Mouse (Mus musculus): ENCODE measurements around the gene Dhx33. TPM values are rescaled to one million over a fixed set of nuclear protein-coding genes. Genes with fewer than 3 reads are reported as not detected.

Dhx33 gene
- polyA plus RNA-seq, 1 experiment from 2014 or later, result 17.3 TPM

DNA sequence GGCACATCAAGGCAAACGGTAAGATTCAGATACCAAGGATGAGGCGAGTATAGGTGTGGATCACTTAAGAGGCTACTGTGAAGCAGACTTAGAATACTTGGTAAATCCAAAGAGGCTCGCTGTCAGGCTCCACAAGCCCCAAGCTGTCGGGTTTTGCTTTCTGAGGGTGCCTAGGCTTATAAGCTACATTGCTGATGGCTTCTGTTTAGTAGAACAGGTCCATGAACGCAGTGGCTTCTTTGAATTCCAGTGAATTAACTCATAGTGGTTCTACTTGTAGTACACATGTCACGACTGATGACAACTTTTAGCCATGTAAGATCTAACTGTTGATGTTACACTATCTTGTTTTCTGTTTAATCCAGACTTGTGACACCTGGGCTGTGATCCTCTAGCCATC lies 26.9 kb downstream of the Dhx33 start:
- H3K27me3 ChIP-seq (replicated peaks), result no peaks in the 10 kb centered on the region
- ATAC-seq (ENCODE audit: low FRiP score, low read depth), result no peak
- no peak overlapping the region for H3K4me3 ChIP-seq
- 88% methylated on average over 6 of the region's 6 CpGs for WGBS
- H3K9ac ChIP-seq, result no peak overlapping the region
- H3K36me3 ChIP-seq, result peaks cover 79% of the 10 kb centered on the region
- no peaks in the 10 kb centered on the region for H3K9me3 ChIP-seq
- H3K4me2 ChIP-seq (replicated peaks), result no peak overlapping the region
- no peak overlapping the region for H3K27ac ChIP-seq
- H3K4me1 ChIP-seq, result peaks cover 13% of the 10 kb centered on the region; the same call in 1 of the 2 replicates

- Histone ChIP-seq H3K27ac (no peak overlapping the region), H3K36me3 (peaks cover 68% of the 10 kb centered on the region), H3K9ac (no peak overlapping the region), H3K4me2 (replicated peaks) (no peak overlapping the region), H3K4me1 (peaks cover 5% of the 10 kb centered on the region; the same call in 1 of the 2 replicates), H3K4me3 (no peak overlapping the region), H3K9me3 (no peaks in the 10 kb centered on the region), H3K27me3 (replicated peaks) (no peaks in the 10 kb centered on the region)
- no peak for ATAC-seq (ENCODE audit: low FRiP score, low read depth)
- 89% methylated on average over 2 of the region's 2 CpGs for WGBS
Measured at GRCm38 (mm10) chr11:70975193-70975592, 29.0 kb downstream of the Dhx33 start.

DNA sequence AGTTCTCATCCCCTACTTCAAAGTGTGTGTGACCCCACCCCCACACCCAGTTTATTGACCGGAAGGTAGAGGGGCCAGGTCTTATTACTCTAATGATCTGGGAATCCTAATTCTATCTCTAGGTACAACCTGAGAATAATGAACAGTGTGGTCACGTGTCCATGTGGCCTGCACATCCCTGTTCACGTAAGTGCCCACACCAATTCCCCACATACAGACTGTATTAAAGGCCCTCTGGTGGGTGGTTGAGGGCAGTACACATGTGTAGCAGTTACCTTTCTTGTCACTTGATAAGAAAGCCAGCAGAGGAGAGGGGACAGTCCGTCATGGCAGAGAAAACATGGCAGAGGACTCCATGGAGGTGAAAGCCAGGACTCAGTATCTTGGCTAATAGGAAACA lies 30.3 kb downstream of the Dhx33 start:
- Histone ChIP-seq H3K9ac (no peak overlapping the region), H3K27me3 (replicated peaks) (no peaks in the 10 kb centered on the region), H3K9me3 (no peaks in the 10 kb centered on the region), H3K4me1 (peaks cover 5% of the 10 kb centered on the region; the same call in 1 of the 2 replicates), H3K4me2 (replicated peaks) (no peak overlapping the region), H3K27ac (no peak overlapping the region), H3K4me3 (no peak overlapping the region), H3K36me3 (peaks cover 56% of the 10 kb centered on the region)
- WGBS, result 78% methylated on average over 4 of the region's 4 CpGs
- no peak for ATAC-seq (ENCODE audit: low FRiP score, low read depth)

DNA sequence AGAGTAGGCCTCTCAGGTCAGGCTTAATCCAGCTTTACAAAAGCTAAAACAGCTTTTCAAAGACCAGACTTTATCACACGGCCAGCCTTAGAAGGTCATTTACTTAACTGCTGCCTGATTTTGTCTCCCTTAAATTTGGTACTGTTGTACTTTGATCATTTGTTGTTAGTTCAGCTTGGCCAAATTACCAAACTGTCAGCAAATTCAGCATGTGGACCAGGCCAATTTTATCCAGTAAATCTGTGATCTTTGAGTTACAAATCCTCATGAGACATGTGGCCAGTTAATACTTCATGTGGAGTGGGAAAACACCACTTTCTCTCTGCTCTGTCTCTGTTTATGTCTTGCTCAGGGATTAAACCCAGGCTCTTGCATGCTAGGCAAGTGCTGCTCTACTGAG lies 31.7 kb downstream of the Dhx33 start:
- H3K9ac ChIP-seq, result no peak overlapping the region
- 79% methylated on average over 1 of the region's 1 CpGs for WGBS
- H3K4me2 ChIP-seq (replicated peaks), result no peak overlapping the region
- no peak overlapping the region for H3K4me3 ChIP-seq
- H3K27me3 ChIP-seq (replicated peaks), result no peaks in the 10 kb centered on the region
- H3K9me3 ChIP-seq, result no peaks in the 10 kb centered on the region
- ATAC-seq (ENCODE audit: low FRiP score, low read depth), result no peak
- H3K27ac ChIP-seq, result no peak overlapping the region
- peaks cover 12% of the 10 kb centered on the region for H3K4me1 ChIP-seq
- H3K36me3 ChIP-seq, result peaks cover 42% of the 10 kb centered on the region

DNA sequence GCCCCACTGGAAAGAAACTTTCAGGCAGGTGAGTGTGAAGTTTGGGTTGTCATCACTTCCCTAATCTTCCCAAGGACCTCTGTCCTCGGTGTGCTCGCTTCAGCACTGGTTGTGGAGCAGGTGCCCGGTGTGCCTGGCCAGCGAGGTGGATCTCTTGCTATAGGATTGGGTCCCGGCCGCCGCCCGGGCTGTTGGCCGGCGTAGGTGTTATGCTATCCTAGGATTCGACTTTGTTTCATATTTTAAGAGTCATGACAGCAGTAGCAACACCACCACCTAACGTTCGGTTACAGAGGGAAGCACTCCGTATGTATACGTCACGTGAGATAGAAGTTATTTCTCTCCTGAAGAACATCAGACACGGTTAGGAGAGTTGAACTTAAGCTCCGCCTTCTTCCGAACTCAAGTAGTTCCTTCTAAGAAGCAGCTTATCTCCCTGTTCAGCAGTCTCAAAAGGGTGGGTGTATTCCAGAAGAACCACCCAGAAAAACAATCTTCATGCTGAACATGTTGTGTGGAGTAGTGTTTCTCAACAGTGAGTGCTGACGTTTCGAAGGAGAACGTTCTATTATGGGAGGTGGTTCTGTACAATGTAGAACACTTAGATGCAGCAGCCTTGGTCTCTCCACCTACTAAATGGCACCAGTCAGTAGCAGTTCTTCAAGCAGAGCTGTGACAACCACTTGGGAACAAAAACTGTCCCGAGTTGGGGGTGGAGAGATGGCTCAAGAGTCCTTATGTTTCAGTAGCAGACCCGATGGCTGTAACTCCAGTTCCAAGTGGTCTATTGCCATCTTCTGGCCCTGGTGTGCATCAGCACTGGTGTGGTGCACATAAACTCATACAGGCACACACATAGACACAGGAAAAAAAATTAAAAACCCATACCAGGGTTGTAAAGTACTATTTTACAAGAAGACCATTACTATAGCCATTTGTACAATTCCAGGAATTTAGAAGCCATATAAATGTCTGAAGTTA lies 33.4 kb downstream of the Dhx33 start:
- Histone ChIP-seq H3K4me3 (peak overlapping the region; percentile 82), H3K9me3 (no peaks in the 10 kb centered on the region), H3K9ac (peak overlapping the region; percentile 55), H3K4me2 (replicated peaks) (peak overlapping the region; percentile 88), H3K27me3 (replicated peaks) (no peaks in the 10 kb centered on the region), H3K27ac (peak overlapping the region; percentile 59; the same call in 1 of the 2 replicates), H3K4me1 (peaks cover 12% of the 10 kb centered on the region), H3K36me3 (peaks cover 32% of the 10 kb centered on the region)
- no peak; the same call in 1 of the 2 replicates for ATAC-seq (ENCODE audit: low FRiP score, low read depth)
- WGBS, result 18% methylated on average over 24 of the region's 24 CpGs

DNA sequence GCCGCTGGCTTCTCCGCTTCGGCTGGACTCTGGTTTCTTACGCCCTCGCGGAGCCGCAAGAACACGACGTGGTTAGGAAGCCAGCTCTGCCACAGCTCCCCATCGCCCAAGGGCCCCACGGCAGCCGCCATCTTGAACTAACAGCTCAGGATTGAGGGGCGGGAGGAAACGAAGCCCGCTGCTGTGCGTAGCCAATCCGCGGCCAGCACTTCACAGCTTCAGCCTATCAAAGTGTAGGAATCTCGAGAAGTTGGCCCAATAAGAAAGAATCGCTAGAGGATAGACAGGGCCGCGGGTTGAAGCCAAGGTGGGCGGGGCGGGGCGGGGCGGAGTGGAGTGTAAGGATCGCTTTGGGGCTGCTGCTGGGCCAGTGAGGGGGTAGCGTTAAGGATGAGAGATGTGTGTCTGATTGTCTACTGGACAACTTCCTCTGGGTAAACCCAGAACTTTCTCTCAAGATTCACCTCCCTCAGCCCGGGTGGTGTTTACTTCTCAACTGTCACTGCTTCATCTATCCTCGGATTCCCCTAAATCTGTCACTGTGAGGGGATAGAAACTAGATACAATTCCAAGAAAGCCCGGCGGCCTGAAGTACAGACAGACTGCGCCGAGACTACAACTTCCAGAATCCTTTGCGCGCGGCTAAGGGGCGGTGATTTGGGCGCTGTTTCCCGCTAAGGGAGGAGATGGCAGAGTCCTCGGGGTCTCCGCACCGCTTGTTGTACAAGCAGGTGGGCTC lies 34.2 kb downstream of the Dhx33 start, which contains the start of the genes Nup88 and Rpain:
TSS of gene Nup88 (minus strand) at position 153 of the 739 bp plus-strand sequence.
TSS of gene Rpain (plus strand) at position 393 of the 739 bp plus-strand sequence.
- H3K4me3 ChIP-seq, result peak within 1 kb of the TSS; percentile 82
- H3K9ac ChIP-seq, result peak within 1 kb of the TSS; percentile 89
- peak within 1 kb of the TSS; percentile 88 for H3K4me2 ChIP-seq (replicated peaks)
- H3K27ac ChIP-seq, result peak within 1 kb of the TSS; percentile 59
- ATAC-seq (ENCODE audit: low FRiP score, low read depth), result peak; percentile 99
- H3K4me1 ChIP-seq, result peaks cover 12% of the 10 kb centered on the region
- H3K27me3 ChIP-seq (replicated peaks), result no peaks in the 10 kb centered on the region
- H3K36me3 ChIP-seq, result peaks cover 33% of the 10 kb centered on the region
- under 1% methylated on average over 43 of the region's 43 CpGs for WGBS
- no peaks in the 10 kb centered on the region for H3K9me3 ChIP-seq

GRCm38 (mm10) chr11:70969271-70969794 lies 34.9 kb downstream of the Dhx33 start:
- ATAC-seq (ENCODE audit: low FRiP score, low read depth), result peak; percentile 19
- WGBS, result under 1% methylated on average over 25 of the region's 25 CpGs
- Histone ChIP-seq H3K4me2 (replicated peaks) (peak overlapping the region; percentile 88), H3K9ac (peak overlapping the region; percentile 89), H3K4me3 (peak overlapping the region; percentile 82), H3K27me3 (replicated peaks) (no peaks in the 10 kb centered on the region), H3K36me3 (peaks cover 34% of the 10 kb centered on the region), H3K9me3 (no peaks in the 10 kb centered on the region), H3K27ac (peak overlapping the region; percentile 51; the same call in 1 of the 2 replicates), H3K4me1 (peaks cover 12% of the 10 kb centered on the region)

GRCm38 (mm10) chr11:70964222-70964907 lies 39.9 kb downstream of the Dhx33 start:
- H3K4me3 ChIP-seq, result no peak overlapping the region
- peaks cover 67% of the 10 kb centered on the region for H3K36me3 ChIP-seq

DNA sequence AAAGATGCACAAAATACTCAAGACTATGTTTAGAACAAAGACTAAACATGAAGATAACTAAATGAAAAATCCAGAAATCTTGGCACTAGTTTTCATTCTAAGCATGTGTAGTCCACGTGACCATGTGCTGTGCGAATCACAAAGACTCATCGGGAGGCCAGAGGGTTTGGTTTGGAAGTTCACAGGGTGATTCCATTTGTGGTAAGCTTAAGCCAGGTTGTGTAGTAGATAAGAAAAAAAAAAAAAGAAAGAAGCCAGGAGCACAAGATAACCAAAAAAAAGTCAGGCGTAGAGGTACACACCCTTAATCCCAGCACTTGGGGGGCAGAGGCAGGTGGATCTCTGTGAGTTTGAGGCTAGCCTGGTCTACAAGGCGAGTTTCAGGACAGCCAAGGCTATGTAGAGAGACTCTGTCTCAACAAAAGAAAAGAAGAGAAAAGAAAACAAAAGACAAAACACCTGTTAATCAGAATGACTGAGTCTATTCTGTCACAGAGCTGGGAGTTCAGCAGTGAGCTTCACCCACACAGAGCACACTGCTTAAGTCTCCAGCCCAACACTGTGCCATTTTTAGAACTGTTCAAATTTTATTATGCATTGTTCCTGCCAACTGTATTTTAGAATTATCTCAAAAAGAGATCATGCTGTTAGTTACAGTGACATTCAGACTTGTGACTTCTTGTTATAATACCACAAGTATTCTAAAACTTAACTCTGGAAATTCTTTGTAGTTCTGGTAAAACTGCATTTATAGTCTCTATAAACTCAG lies 43.3 kb downstream of the Dhx33 start:
- Histone ChIP-seq H3K27ac (no peak overlapping the region), H3K9me3 (no peaks in the 10 kb centered on the region), H3K4me3 (no peak overlapping the region), H3K4me2 (replicated peaks) (no peak overlapping the region), H3K27me3 (replicated peaks) (no peaks in the 10 kb centered on the region), H3K9ac (no peak overlapping the region), H3K36me3 (peaks cover 91% of the 10 kb centered on the region), H3K4me1 (no peaks in the 10 kb centered on the region)
- no peak for ATAC-seq (ENCODE audit: low FRiP score, low read depth)
- 91% methylated on average over 5 of the region's 5 CpGs for WGBS

More at GRCm38 (mm10) chr11:70964222-70964907, 39.9 kb downstream of the Dhx33 start:
- Histone ChIP-seq H3K9ac (no peak overlapping the region), H3K27ac (no peak overlapping the region), H3K27me3 (replicated peaks) (no peaks in the 10 kb centered on the region), H3K9me3 (no peaks in the 10 kb centered on the region), H3K4me1 (peaks cover 8% of the 10 kb centered on the region), H3K4me2 (replicated peaks) (no peak overlapping the region)
- no peak for ATAC-seq (ENCODE audit: low FRiP score, low read depth)
- WGBS, result 79% methylated on average over 4 of the region's 4 CpGs

GRCm38 (mm10) chr11:70954711-70955110 lies 49.5 kb downstream of the Dhx33 start:
- no peak for ATAC-seq (ENCODE audit: low FRiP score, low read depth)
- 91% methylated on average over 4 of the region's 4 CpGs for WGBS
- Histone ChIP-seq H3K4me2 (replicated peaks) (no peak overlapping the region), H3K36me3 (peaks cover 89% of the 10 kb centered on the region), H3K4me1 (no peaks in the 10 kb centered on the region), H3K9me3 (no peaks in the 10 kb centered on the region), H3K27ac (no peak overlapping the region), H3K9ac (no peak overlapping the region), H3K27me3 (replicated peaks) (no peaks in the 10 kb centered on the region), H3K4me3 (no peak overlapping the region)

Measured in neural tube, embryonic 12.5 days (tissue).